Mouse (Mus musculus): ENCODE data around the gene Hist1h2af.

DNA sequence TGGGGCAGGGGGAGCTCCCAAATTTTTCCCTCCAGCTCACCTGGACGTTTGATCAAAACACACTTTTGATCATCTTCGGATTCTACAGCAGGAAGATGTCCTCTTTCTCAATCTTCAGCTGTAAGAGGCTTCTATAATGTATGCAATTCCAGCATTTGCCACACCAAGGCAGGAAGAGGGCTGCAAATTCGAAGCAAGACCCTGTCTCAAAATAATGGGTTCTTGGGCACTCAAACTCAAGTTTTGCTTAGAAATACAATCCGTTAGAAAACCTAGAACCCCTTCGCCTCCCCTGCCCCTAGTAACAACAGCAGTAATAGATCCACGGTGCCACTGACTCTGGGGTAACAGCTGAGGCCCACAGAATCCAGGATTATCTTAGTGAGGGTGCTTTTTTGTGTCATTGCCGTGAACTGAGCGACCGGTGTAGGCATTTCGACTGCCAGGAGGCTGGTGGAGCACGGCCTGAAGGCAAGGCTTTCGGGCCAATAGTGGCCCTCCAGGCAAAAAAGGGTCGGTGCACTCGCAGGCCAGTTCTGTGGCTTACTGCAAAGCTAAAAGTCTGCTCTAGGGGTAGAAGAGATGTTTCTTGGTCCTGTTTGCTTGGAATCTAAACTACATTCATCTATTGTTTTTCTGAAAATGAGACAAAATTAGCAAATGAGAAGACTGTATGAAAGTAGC is 27.9 kb upstream of the Hist1h2af start:
- TF ChIP-seq CTCF (IDR thresholded peaks at IDR 0.05; ENCODE audit: low read depth, low read length): no peak
- TF ChIP-seq EP300 (IDR thresholded peaks at IDR 0.05; ENCODE audit: insufficient read depth, low read depth, low read length): no peak
- no peak for TF ChIP-seq POLR2A (IDR thresholded peaks at IDR 0.05; ENCODE audit: insufficient read depth, low read length)
